Mouse (Mus musculus): Measurements from ENCODE around the gene Slc6a2.

DNA sequence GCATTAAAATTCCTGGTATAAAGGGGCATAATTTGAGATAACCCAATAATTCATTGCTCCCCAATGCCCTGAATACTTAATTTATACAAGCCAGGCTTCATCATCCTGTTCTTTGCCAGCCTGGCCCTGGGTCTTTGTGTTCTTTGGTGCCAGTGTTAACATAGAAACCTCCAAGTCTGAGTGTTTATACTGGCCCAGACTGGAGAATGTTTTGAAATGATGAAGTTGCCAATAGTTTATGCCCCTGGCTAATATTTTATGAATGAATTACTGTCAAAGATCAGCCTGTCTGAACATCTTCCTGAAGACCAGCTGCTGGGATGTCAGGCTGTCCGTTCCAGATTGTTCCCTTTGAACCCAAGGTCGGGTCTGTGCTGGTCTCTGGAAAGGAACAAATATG lies 4.7 kb downstream of the Slc6a2 start:
- TF ChIP-seq CTCF (conservative IDR thresholded peaks at IDR 0.05; ENCODE audit: low read length): no peak
- no peak for TF ChIP-seq POU5F1 (IDR thresholded peaks at IDR 0.05; ENCODE audit: borderline replicate concordance, low read length)
